Mouse (Mus musculus) liver, embryonic 14.5 days (tissue): ENCODE measurements at regions not wholly inside any gene's neighbourhood (a gene's known extent, or its start where the extent isn't known, plus 50 kb on each side); places are given as distances from the start of the nearest gene placed in this dataset.

Experiments used
- ATAC-seq: fragments of 200-750 bp; cut with Nextera tagmentation; 2 replicates; pipeline ENCODE4 v1.8.0; 2017; ENCODE audit warnings: moderate number of reproducible peaks, mild to moderate bottlenecking, moderate library complexity; ENCODE audit not compliant: insufficient read depth
- DNase-seq, 3 experiments: peaks; one replicate each; pipeline ENCODE4 v3.0.0-alpha.2; 2012 to 2013; ENCODE audit warnings: low read depth in 3 of 3, low spot score in 3 of 3
- H3K27ac ChIP-seq: fragments of 300-500 bp; sonication (generic); 2 replicates; pipeline ENCODE4 v1.5.1; 2014; ENCODE audit warnings: moderate library complexity, mild to moderate bottlenecking, control low read depth, inconsistent platforms
- H3K27me3 ChIP-seq: fragments of 300-500 bp; sonication (generic); 2 replicates; pipeline ENCODE4 v1.6.1; 2014; ENCODE audit warnings: mild to moderate bottlenecking, low read length, moderate library complexity; ENCODE audit not compliant: control insufficient read depth, insufficient read depth
- H3K36me3 ChIP-seq: fragments of 300-500 bp; sonication (generic); replicated peaks from 2 replicates; pipeline ENCODE4 v1.6.1; 2014; ENCODE audit warnings: low read depth; ENCODE audit not compliant: control insufficient read depth, insufficient read depth
- H3K4me1 ChIP-seq, 2 experiments: fragments of 200-500 bp in 1 of 2; fragments of 300-500 bp in 1 of 2; sonication (generic) in 1 of 2; replicated peaks; 2 replicates each; pipeline ENCODE4 v1.6.1; 2012 to 2014; ENCODE audit warnings: antibody characterized with exemption in 1 of 2, inconsistent platforms in 1 of 2, low read length in 1 of 2; ENCODE audit not compliant: control insufficient read depth in 2 of 2, insufficient read depth in 2 of 2
- H3K4me2 ChIP-seq: fragments of 300-500 bp; sonication (generic); 2 replicates; pipeline ENCODE4 v1.6.1; 2014; ENCODE audit warnings: low read depth, mild to moderate bottlenecking, control low read depth, moderate library complexity
- H3K4me3 ChIP-seq, 2 experiments: fragments of 200-500 bp in 1 of 2; fragments of 300-500 bp in 1 of 2; sonication (generic) in 1 of 2; 2 replicates each; pipeline ENCODE4 v1.5.1; 2012 to 2014; ENCODE audit warnings: low read depth in 2 of 2, low read length in 2 of 2, mild to moderate bottlenecking in 2 of 2, control low read depth in 1 of 2, inconsistent platforms in 1 of 2, moderate library complexity in 1 of 2; ENCODE audit not compliant: insufficient read depth in 1 of 2
- H3K9ac ChIP-seq: fragments of 300-500 bp; sonication (generic); replicated peaks from 2 replicates; pipeline ENCODE4 v1.6.1; 2014; ENCODE audit warnings: mild to moderate bottlenecking, control low read depth, moderate library complexity
- H3K9me3 ChIP-seq: fragments of 300-500 bp; sonication (generic); 2 replicates; pipeline ENCODE4 v1.6.1; 2016; ENCODE audit warnings: low read length, mixed read lengths; ENCODE audit not compliant: control insufficient read depth
- CTCF ChIP-seq: IDR thresholded peaks from 2 replicates; pipeline ENCODE4 v1.5.1; 2016; ENCODE audit warnings: antibody characterized with exemption, low read depth, control low read depth
- EP300 ChIP-seq: IDR thresholded peaks from 2 replicates; pipeline ENCODE4 v1.6.1; 2016; ENCODE audit warnings: antibody characterized with exemption, low read depth
- WGBS: fragments of 180-500 bp; shearing (Covaris S2); extraction: QIAGEN DNeasy Blood & Tissue Kit; methylation state at CpG from one replicate; pipeline ENCODE4 v1.1.7; 2014; ENCODE audit not compliant: insufficient replicate concordance; 5-methylcytosine and 5-hydroxymethylcytosine counted together

GRCm38 (mm10) chr3:150435818-150436607 is 1001.7 kb upstream of the Adgrl4 start:
- no peak for DNase-seq
- no peak for ATAC-seq
- no peaks in the 10 kb centered on the region for H3K36me3 ChIP-seq
- no peak overlapping the region for H3K27ac ChIP-seq
- H3K4me3 ChIP-seq: no peak overlapping the region
- no peaks in the 10 kb centered on the region for H3K4me1 ChIP-seq
- WGBS: 75% methylated on average over 6 of the region's 6 CpGs
- H3K4me2 ChIP-seq: no peak overlapping the region
- no peak overlapping the region for H3K9ac ChIP-seq
- TF ChIP-seq EP300 (no peak), CTCF (no peak)
- no peaks in the 10 kb centered on the region for H3K9me3 ChIP-seq
- H3K27me3 ChIP-seq: no peaks in the 10 kb centered on the region
